Mouse (Mus musculus) kidney, postnatal 36 days (tissue): ENCODE measurements at regions not wholly inside any gene's neighbourhood (a gene's known extent, or its start where the extent isn't known, plus 50 kb on each side); places are given as distances from the start of the nearest gene placed in this dataset.

Experiments used
- DNase-seq, 2 experiments: peaks; one replicate each; pipeline ENCODE4 v3.0.0; 2021 to 2022; ENCODE audit warnings: mixed read lengths in 2 of 2

DNA sequence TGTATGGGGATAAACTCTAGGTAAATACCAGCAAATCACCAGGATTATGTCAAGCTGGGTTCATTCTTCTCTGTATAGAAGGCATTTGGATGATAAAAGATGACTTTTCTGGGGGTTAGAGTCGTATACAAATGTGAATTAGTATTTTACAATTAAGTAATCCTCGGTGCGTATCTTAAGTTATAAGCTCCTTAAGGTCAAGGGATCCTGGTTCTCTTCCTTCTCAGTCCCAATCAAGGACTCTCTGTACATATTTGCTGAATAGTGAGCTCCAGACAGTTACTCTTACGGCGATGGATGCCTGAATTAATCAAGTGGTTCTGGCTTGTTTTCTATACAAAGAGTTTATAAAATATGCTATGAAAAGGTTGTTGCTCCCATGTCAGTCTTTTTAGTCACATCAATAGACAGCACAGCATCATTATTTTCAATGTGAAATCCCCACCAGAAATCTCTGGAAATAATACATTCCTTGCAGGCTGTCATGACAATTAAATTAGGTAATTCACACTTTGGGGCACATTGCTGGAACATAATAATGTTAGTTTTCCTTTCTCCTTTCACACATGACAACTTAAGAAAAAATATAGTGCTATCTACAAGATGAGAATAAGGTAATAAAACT lies 64.0 kb upstream of the Cwc22 start:
- DNase-seq, result no peak

DNA sequence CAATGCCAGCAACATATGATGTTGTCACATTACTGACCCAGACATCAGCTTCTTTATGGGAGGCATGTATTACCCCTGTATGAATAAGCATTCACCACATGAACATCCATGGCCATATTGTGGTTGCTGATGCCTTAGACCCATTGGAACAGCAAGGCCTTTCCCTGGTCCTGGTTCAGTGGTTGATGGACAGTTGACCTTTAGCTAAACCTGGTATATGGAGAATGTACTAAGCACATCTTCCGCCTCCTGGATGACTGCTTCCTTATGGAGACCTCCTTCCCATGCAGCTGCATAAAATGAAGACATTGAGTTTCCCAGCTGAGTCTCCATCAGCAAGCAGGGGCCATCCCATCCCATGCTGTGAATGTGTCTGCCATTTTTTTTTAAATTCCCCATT lies 61.9 kb upstream of the Cwc22 start:
- DNase-seq, result no peak

- no peak for DNase-seq
These were observed 59.3 kb upstream of the Cwc22 start for GRCm38 (mm10) chr2:78005402-78006021.

- no peak for DNase-seq
These were observed 58.3 kb upstream of the Cwc22 start for GRCm38 (mm10) chr2:78004426-78004825.
